ENCODE assay signal across 9 mouse cellular contexts in genomic region chr2:84883530-84883929, GRCm38 (mm10). TPM values are rescaled to one million over a fixed set of nuclear protein-coding genes. Genes with fewer than 3 reads are reported as not detected.
A peak's percentile ranks its signal among the peaks of the same experiment; 100 is the strongest.
DNase-seq lines count a peak whose midpoint lies in the region; ATAC-seq and TF ChIP-seq lines count a peak whose summit lies in the region.
"Had no signal": no experiment of that assay in that cellular context is flagged by ENCODE, and none has a peak within 500 bp of the region (broad histone marks: within the 10 kb centered on the region; RNA-seq: fewer than 3 reads in every experiment).

No protein-coding gene starts in this region.

- no peak for ATAC-seq in heart, embryonic 14.5 days (ENCODE audit: insufficient number of reproducible peaks, insufficient read depth, low FRiP score, low read depth)
- no peak for ATAC-seq in limb, embryonic 12.5 days (ENCODE audit: insufficient number of reproducible peaks, insufficient read depth, low FRiP score, low TSS enrichment, low read depth)

- H3K4me3 ChIP-seq in heart, embryonic 14.5 days (ENCODE audit: control insufficient read depth in 1 of 2, insufficient read depth in 1 of 2, low read depth in 1 of 2, low read length in 2 of 2), result no peak overlapping the region
- peak overlapping the region; percentile 28 for H3K4me3 ChIP-seq in testis, adult 2 months (ENCODE audit: control insufficient read depth, low read depth, low read length)
- H3K4me3 ChIP-seq in limb, embryonic 12.5 days (replicated peaks), result peak overlapping the region; percentile 21

- H3K4me1 ChIP-seq in heart, embryonic 14.5 days (ENCODE audit: control insufficient read depth in 2 of 2, insufficient read depth in 2 of 2, low read length in 2 of 2), result peaks cover 15 to 37% of the 10 kb centered on the region in 2 experiments
- H3K4me1 ChIP-seq in testis, adult 2 months (ENCODE audit: control insufficient read depth, insufficient read depth, low read length), result peaks cover 16% of the 10 kb centered on the region
- peaks cover 40% of the 10 kb centered on the region for H3K4me1 ChIP-seq in limb, embryonic 12.5 days (replicated peaks)

- TF ChIP-seq POLR2A in testis, adult 2 months (IDR thresholded peaks at IDR 0.05; ENCODE audit: control insufficient read depth, low read depth, low read length), result no peak

- H3K9me3 ChIP-seq in heart, embryonic 14.5 days (ENCODE audit: control insufficient read depth, low read length), result no peaks in the 10 kb centered on the region
- H3K9me3 ChIP-seq in limb, embryonic 12.5 days, result no peaks in the 10 kb centered on the region

- TF ChIP-seq CTCF in testis, adult 2 months (IDR thresholded peaks at IDR 0.05; ENCODE audit: control insufficient read depth, insufficient read depth, insufficient replicate concordance, low read depth, low read length), result no peak

- peak overlapping the region; percentile 51 for H3K4me2 ChIP-seq in heart, embryonic 14.5 days (ENCODE audit: low read length)
- peak overlapping the region; percentile 40 for H3K4me2 ChIP-seq in limb, embryonic 12.5 days

- no peak overlapping the region; the same call in 1 of the 2 replicates for H3K9ac ChIP-seq in heart, embryonic 14.5 days (ENCODE audit: low read length)
- 0 out of 2 replicates have a peak overlapping the region, but pooled peaks have one; percentile 14 for H3K9ac ChIP-seq in limb, embryonic 12.5 days (replicated peaks)

- H3K36me3 ChIP-seq in heart, embryonic 14.5 days (ENCODE audit: control insufficient read depth, insufficient read depth, low read length), result no peaks in the 10 kb centered on the region
- H3K36me3 ChIP-seq in testis, adult 2 months (ENCODE audit: control insufficient read depth, insufficient read depth, low read length), result no peaks in the 10 kb centered on the region
- no peaks in the 10 kb centered on the region for H3K36me3 ChIP-seq in limb, embryonic 12.5 days

- WGBS in heart, embryonic 14.5 days, result 5% methylated on average over 11 of the region's 11 CpGs
- WGBS in limb, embryonic 12.5 days, result 0% methylated on average over 11 of the region's 11 CpGs

- DNase-seq in heart, adult 8-10 months (ENCODE audit: low spot score), result no peak
- no peak for DNase-seq in testis, postnatal 10 days (ENCODE audit: low spot score)
- peak; percentile 62 for DNase-seq in retina, postnatal 1 day
- no peak for DNase-seq in ovary, adult 18-20 months (ENCODE audit: low spot score)
- DNase-seq in T-cell, adult 2 months (ENCODE audit: low spot score), result no peak
- DNase-seq: kidney, adult 11 months had no signal

- H3K27me3 ChIP-seq in heart, embryonic 14.5 days (ENCODE audit: control insufficient read depth, insufficient read depth, low read length), result peaks cover 92% of the 10 kb centered on the region
- no peaks in the 10 kb centered on the region for H3K27me3 ChIP-seq in testis, adult 2 months (ENCODE audit: control insufficient read depth, insufficient read depth, low read length)
- H3K27me3 ChIP-seq in limb, embryonic 12.5 days, result peaks cover 97% of the 10 kb centered on the region

- no peak overlapping the region for H3K27ac ChIP-seq in heart, embryonic 14.5 days (replicated peaks in 1 of 2; ENCODE audit: control insufficient read depth in 1 of 2, insufficient read depth in 1 of 2, low read depth in 2 of 2, low read length in 2 of 2)
- H3K27ac ChIP-seq in testis, adult 2 months (ENCODE audit: control insufficient read depth, insufficient read depth, low read depth, low read length), result no peak overlapping the region
- H3K27ac ChIP-seq in limb, embryonic 12.5 days, result no peak overlapping the region

RNA-seq across cellular contexts. Expression of gene Rtn4rl2, which starts 3.0 kb away (rescaled TPM):
- 2.2 TPM in 2 replicates for polyA plus RNA-seq in heart, embryonic 14.5 days (2014; fragmentation: Nextera tagmentation; extraction: Ambion mirVana)
- total RNA-seq in heart, adult 8-10 months (2022), result 1 to 10 TPM; 1.6 to 3.9 (median 2.3) TPM
- 2.4 and 2.7 TPM in 2 replicates for polyA plus RNA-seq in testis, adult 2 months (2012; rRNA removed)
- polyA plus RNA-seq in limb, embryonic 12.5 days (2016; fragmentation: Nextera tagmentation; extraction: Ambion mirVana), result 0.84 and 0.95 TPM in 2 replicates

RNA-seq across cellular contexts. Expression of gene Slc43a1, which starts 44.9 kb away (rescaled TPM):
- polyA plus RNA-seq in heart, embryonic 14.5 days (2014; fragmentation: Nextera tagmentation; extraction: Ambion mirVana), result 9.2 and 10.5 TPM in 2 replicates
- total RNA-seq in heart, adult 8-10 months (2022), result 1 to 10 TPM; 1.6 to 2.8 (median 2.2) TPM
- polyA plus RNA-seq in testis, adult 2 months (2012; rRNA removed), result 0.63 and 1.00 TPM in 2 replicates
- polyA plus RNA-seq in limb, embryonic 12.5 days (2016; fragmentation: Nextera tagmentation; extraction: Ambion mirVana), result 21.1 and 23.8 TPM in 2 replicates

RNA-seq across cellular contexts. Expression of gene Slc43a3, which starts 52.8 kb away (rescaled TPM):
- 33.7 and 34.2 TPM in 2 replicates for polyA plus RNA-seq in heart, embryonic 14.5 days (2014; fragmentation: Nextera tagmentation; extraction: Ambion mirVana)
- 10 to 100 TPM; 60.6 to 71.4 (median 66.2) TPM for total RNA-seq in heart, adult 8-10 months (2022)
- 4.6 and 4.8 TPM in 2 replicates for polyA plus RNA-seq in testis, adult 2 months (2012; rRNA removed)
- polyA plus RNA-seq in limb, embryonic 12.5 days (2016; fragmentation: Nextera tagmentation; extraction: Ambion mirVana), result 30.0 and 33.9 TPM in 2 replicates

RNA-seq across cellular contexts. Expression of gene Timm10, which starts 56.7 kb away (rescaled TPM):
- polyA plus RNA-seq in heart, embryonic 14.5 days (2014; fragmentation: Nextera tagmentation; extraction: Ambion mirVana), result 90.3 and 94.1 TPM in 2 replicates
- total RNA-seq in heart, adult 8-10 months (2022), result 100 to 1,000 TPM; 119 to 134 (median 122) TPM
- polyA plus RNA-seq in testis, adult 2 months (2012; rRNA removed), result 23.3 and 28.5 TPM in 2 replicates
- polyA plus RNA-seq in limb, embryonic 12.5 days (2016; fragmentation: Nextera tagmentation; extraction: Ambion mirVana), result 38.8 and 43.3 TPM in 2 replicates

Comparison
In these comparisons a context has a peak if more than half of its experiments do, and no peak if none do; other contexts are left out.
1. H3K4me3 ChIP-seq: peak in testis, adult 2 months (single experiment) and limb, embryonic 12.5 days (single experiment); none in heart, embryonic 14.5 days (0 of 2).